Comparison of ENCODE assay signal across 22 mouse cellular contexts in genomic region chr10:76246601-76247000, GRCm38 (mm10). TPM values are rescaled to one million over a fixed set of nuclear protein-coding genes. Genes with fewer than 3 reads are reported as not detected.
DNase-seq lines count a peak whose midpoint lies in the region; ATAC-seq and TF ChIP-seq lines count a peak whose summit lies in the region.
"Had no signal": no experiment of that assay in that cellular context is flagged by ENCODE, and none has a peak within 500 bp of the region (broad histone marks: within the 10 kb centered on the region; RNA-seq: fewer than 3 reads in every experiment).

No protein-coding gene starts in this region.

- H3K36me3 ChIP-seq in hindbrain, embryonic 10.5 days = no peaks in the 10 kb centered on the region
- no peaks in the 10 kb centered on the region for H3K36me3 ChIP-seq in hindbrain, embryonic 11.5 days (ENCODE audit: control insufficient read depth, insufficient read depth, low read length)
- H3K36me3 ChIP-seq in kidney, postnatal 0 days (ENCODE audit: insufficient read depth, low read length) = no peaks in the 10 kb centered on the region
- H3K36me3 ChIP-seq in embryonic facial prominence, embryonic 13.5 days = no peaks in the 10 kb centered on the region
- H3K36me3 ChIP-seq: forebrain, embryonic 15.5 days; hindbrain, embryonic 12.5 days; limb, embryonic 13.5 days; lung, embryonic 15.5 days; midbrain, embryonic 15.5 days had no signal

- no peak for DNase-seq in hindbrain, embryonic 10.5 days (ENCODE audit: low spot score)
- DNase-seq in hindbrain, embryonic 11.5 days (ENCODE audit: low spot score) = no peak
- DNase-seq in kidney, postnatal 0 days (ENCODE audit: low spot score) = peak; percentile 52
- DNase-seq in kidney, adult 18-20 months = no peak
- DNase-seq in brain, adult 2 months (ENCODE audit: low read depth, low spot score) = peak; percentile 34
- no peak for DNase-seq in spleen, postnatal 14 days (ENCODE audit: low spot score in 2 of 2)
- DNase-seq: adrenal gland, postnatal 10 days; cerebellum, postnatal 25 days; gastrocnemius, postnatal 10 days; kidney, postnatal 25 days; lung, postnatal 36 days had no signal

- peak overlapping the region; percentile 59 for H3K27ac ChIP-seq in hindbrain, embryonic 10.5 days
- no peak overlapping the region for H3K27ac ChIP-seq in hindbrain, embryonic 11.5 days (ENCODE audit: low read depth, low read length)
- no peak overlapping the region for H3K27ac ChIP-seq in kidney, postnatal 0 days
- no peak overlapping the region for H3K27ac ChIP-seq in embryonic facial prominence, embryonic 13.5 days
- H3K27ac ChIP-seq: forebrain, embryonic 15.5 days; hindbrain, embryonic 12.5 days; layer of hippocampus, adult 2 months; limb, embryonic 13.5 days; liver, embryonic 14.5 days; midbrain, embryonic 15.5 days had no signal

- H3K27me3 ChIP-seq in hindbrain, embryonic 10.5 days (ENCODE audit: insufficient read depth, poor library complexity, severe bottlenecking) = no peaks in the 10 kb centered on the region
- no peaks in the 10 kb centered on the region for H3K27me3 ChIP-seq in hindbrain, embryonic 11.5 days (ENCODE audit: control insufficient read depth, insufficient read depth, low read length)
- H3K27me3 ChIP-seq in kidney, postnatal 0 days (ENCODE audit: insufficient read depth, low read length) = no peaks in the 10 kb centered on the region
- H3K27me3 ChIP-seq in embryonic facial prominence, embryonic 13.5 days = no peaks in the 10 kb centered on the region
- H3K27me3 ChIP-seq: forebrain, embryonic 15.5 days; hindbrain, embryonic 12.5 days; limb, embryonic 13.5 days; lung, embryonic 15.5 days; midbrain, embryonic 15.5 days had no signal

- WGBS in hindbrain, embryonic 10.5 days = 52% methylated on average over 4 of the region's 4 CpGs
- 49% methylated on average over 4 of the region's 4 CpGs for WGBS in hindbrain, embryonic 11.5 days
- 41% methylated on average over 4 of the region's 4 CpGs for WGBS in kidney, postnatal 0 days
- 54% methylated on average over 4 of the region's 4 CpGs for WGBS in embryonic facial prominence, embryonic 13.5 days

- H3K4me2 ChIP-seq in hindbrain, embryonic 11.5 days (replicated peaks; ENCODE audit: low read depth, low read length) = no peak overlapping the region
- no peak overlapping the region for H3K4me2 ChIP-seq in kidney, postnatal 0 days (ENCODE audit: low read length)
- no peak overlapping the region for H3K4me2 ChIP-seq in embryonic facial prominence, embryonic 13.5 days
- H3K4me2 ChIP-seq: forebrain, embryonic 15.5 days; heart, embryonic 11.5 days; hindbrain, embryonic 12.5 days; limb, embryonic 13.5 days; lung, embryonic 15.5 days; midbrain, embryonic 15.5 days had no signal

- no peaks in the 10 kb centered on the region for H3K9me3 ChIP-seq in hindbrain, embryonic 10.5 days
- no peaks in the 10 kb centered on the region for H3K9me3 ChIP-seq in hindbrain, embryonic 11.5 days (ENCODE audit: control insufficient read depth, low read length)
- H3K9me3 ChIP-seq in kidney, postnatal 0 days (replicated peaks; ENCODE audit: low read length) = no peaks in the 10 kb centered on the region
- H3K9me3 ChIP-seq in embryonic facial prominence, embryonic 13.5 days = no peaks in the 10 kb centered on the region
- H3K9me3 ChIP-seq: forebrain, embryonic 15.5 days; hindbrain, embryonic 12.5 days; limb, embryonic 13.5 days; lung, embryonic 15.5 days; midbrain, embryonic 15.5 days had no signal

- TF ChIP-seq CTCF in kidney, postnatal 0 days (IDR thresholded peaks at IDR 0.05; ENCODE audit: low read depth) = no peak

- peaks cover 29% of the 10 kb centered on the region for H3K4me1 ChIP-seq in hindbrain, embryonic 10.5 days (replicated peaks)
- no peaks in the 10 kb centered on the region for H3K4me1 ChIP-seq in hindbrain, embryonic 11.5 days (replicated peaks; ENCODE audit: control insufficient read depth, insufficient read depth, low read length)
- H3K4me1 ChIP-seq in kidney, postnatal 0 days (replicated peaks; ENCODE audit: insufficient read depth, low read length) = no peaks in the 10 kb centered on the region
- peaks cover 14% of the 10 kb centered on the region for H3K4me1 ChIP-seq in embryonic facial prominence, embryonic 13.5 days
- H3K4me1 ChIP-seq: forebrain, embryonic 15.5 days; limb, embryonic 13.5 days; lung, embryonic 15.5 days; megakaryocyte, embryonic 14.5 days; midbrain, embryonic 15.5 days had no signal

- no peak for ATAC-seq in hindbrain, embryonic 11.5 days (ENCODE audit: low FRiP score)
- ATAC-seq in kidney, postnatal 0 days (replicated peaks; ENCODE audit: low FRiP score, low read depth) = peak; percentile 36; the same call in 1 of the 2 replicates
- 0 out of 2 replicates have a peak, but pooled peaks have one; percentile 6 for ATAC-seq in embryonic facial prominence, embryonic 13.5 days (ENCODE audit: insufficient number of reproducible peaks, insufficient read depth, low FRiP score, low TSS enrichment, low read depth)
- ATAC-seq: forebrain, embryonic 15.5 days; inflammation-experienced regulatory T-cells, adult 6 months; midbrain, embryonic 15.5 days had no signal

- no peak overlapping the region for H3K9ac ChIP-seq in hindbrain, embryonic 11.5 days (ENCODE audit: low read depth, low read length)
- no peak overlapping the region for H3K9ac ChIP-seq in kidney, postnatal 0 days (ENCODE audit: low read depth, low read length)
- no peak overlapping the region for H3K9ac ChIP-seq in embryonic facial prominence, embryonic 13.5 days
- H3K9ac ChIP-seq: forebrain, embryonic 15.5 days; hindbrain, embryonic 12.5 days; limb, embryonic 13.5 days; liver, embryonic 14.5 days; lung, embryonic 15.5 days; midbrain, embryonic 15.5 days had no signal

- no peak overlapping the region for H3K4me3 ChIP-seq in hindbrain, embryonic 10.5 days
- no peak overlapping the region for H3K4me3 ChIP-seq in hindbrain, embryonic 11.5 days (ENCODE audit: low read depth, low read length)
- H3K4me3 ChIP-seq in kidney, postnatal 0 days (replicated peaks; ENCODE audit: low read depth, low read length) = no peak overlapping the region
- H3K4me3 ChIP-seq in embryonic facial prominence, embryonic 13.5 days = no peak overlapping the region
- H3K4me3 ChIP-seq: forebrain, embryonic 15.5 days; hindbrain, embryonic 12.5 days; layer of hippocampus, adult 2 months; limb, embryonic 13.5 days; lung, embryonic 15.5 days; megakaryocyte, embryonic 14.5 days; midbrain, embryonic 15.5 days had no signal

RNA-seq across cellular contexts. Expression of gene S100b, which starts 7.1 kb away (rescaled TPM):
- not detected in 2 replicates for polyA plus RNA-seq in hindbrain, embryonic 10.5 days (2016; fragmentation: Nextera tagmentation; extraction: Ambion mirVana)
- polyA plus RNA-seq in hindbrain, embryonic 11.5 days (2014; fragmentation: Nextera tagmentation; extraction: Ambion mirVana) = 0.42 and 0.45 TPM in 2 replicates
- polyA plus RNA-seq in kidney, postnatal 0 days (2015; fragmentation: Nextera tagmentation; extraction: Ambion mirVana) = 0.42 and 0.45 TPM in 2 replicates
- polyA plus RNA-seq in embryonic facial prominence, embryonic 13.5 days (2015; fragmentation: Nextera tagmentation; extraction: Ambion mirVana) = 5.7 and 8.1 TPM in 2 replicates
- polyA plus RNA-seq: inflammation-experienced regulatory T-cells, adult 6 months had no signal

RNA-seq across cellular contexts. Expression of gene Prmt2, which starts 8.9 kb away (rescaled TPM):
- 80.1 and 97.5 TPM in 2 replicates for polyA plus RNA-seq in hindbrain, embryonic 10.5 days (2016; fragmentation: Nextera tagmentation; extraction: Ambion mirVana)
- polyA plus RNA-seq in hindbrain, embryonic 11.5 days (2014; fragmentation: Nextera tagmentation; extraction: Ambion mirVana) = 113 TPM in 2 replicates
- 38.0 and 44.1 TPM in 2 replicates for polyA plus RNA-seq in kidney, postnatal 0 days (2015; fragmentation: Nextera tagmentation; extraction: Ambion mirVana)
- polyA plus RNA-seq in embryonic facial prominence, embryonic 13.5 days (2015; fragmentation: Nextera tagmentation; extraction: Ambion mirVana) = 62.5 and 67.7 TPM in 2 replicates

Comparison
In these comparisons a context has a peak if more than half of its experiments do, and no peak if none do; other contexts are left out.
1. DNase-seq: peak in kidney, postnatal 0 days (single experiment) and brain, adult 2 months (single experiment); none in hindbrain, embryonic 10.5 days (single experiment), hindbrain, embryonic 11.5 days (single experiment), kidney, adult 18-20 months (single experiment) and spleen, postnatal 14 days (0 of 2).